Mouse (Mus musculus) left cerebral cortex, adult 18-20 months (tissue): ENCODE data around the gene Gramd1a. TPM values are rescaled to one million over a fixed set of nuclear protein-coding genes. Genes with fewer than 3 reads are reported as not detected.

Experiments
- DNase-seq, 2 experiments: peaks; one replicate each; pipeline ENCODE4 v3.0.0; 2021 to 2022; ENCODE audit warnings: low spot score in 2 of 2, mixed read lengths in 1 of 2
- total RNA-seq, 2 experiments: library from RNA; stranded (reverse); gene quantifications; 2 replicates each; pipeline ENCODE4 v1.2.3; 2021

Gene Gramd1a
- total RNA-seq, 2 experiments from 2014 or later, result 105 to 106 TPM

GRCm38 (mm10) chr7:31097583-31098248 lies 58.0 kb downstream of the Gramd1a start:
- peak; percentile 92 to 95 for DNase-seq

GRCm38 (mm10) chr7:31096892-31097564 lies 58.7 kb downstream of the Gramd1a start:
- no peak for DNase-seq

GRCm38 (mm10) chr7:31094774-31095501 lies 60.8 kb downstream of the Gramd1a start:
- no peak for DNase-seq

GRCm38 (mm10) chr7:31089721-31090120 lies 66.0 kb downstream of the Gramd1a start:
- no peak for DNase-seq

- DNase-seq, result no peak
Observed at GRCm38 (mm10) chr7:31088206-31088605, 67.5 kb downstream of the Gramd1a start.

GRCm38 (mm10) chr7:31087262-31087661 lies 68.4 kb downstream of the Gramd1a start:
- DNase-seq, result no peak

- DNase-seq, result no peak
Observed at GRCm38 (mm10) chr7:31086175-31086755, 69.4 kb downstream of the Gramd1a start.

GRCm38 (mm10) chr7:31085171-31085570 lies 70.5 kb downstream of the Gramd1a start:
- DNase-seq, result peak; percentile 26 to 30

GRCm38 (mm10) chr7:31084140-31084539 lies 71.6 kb downstream of the Gramd1a start:
- DNase-seq, result no peak

- DNase-seq, result peak in 1 of 2 experiments; percentile 28
Observed at GRCm38 (mm10) chr7:31082831-31083588, 72.7 kb downstream of the Gramd1a start.

- DNase-seq, result no peak
Observed at GRCm38 (mm10) chr7:31082106-31082505, 73.6 kb downstream of the Gramd1a start.

- no peak for DNase-seq
Observed at GRCm38 (mm10) chr7:31081106-31081505, 74.6 kb downstream of the Gramd1a start.

- DNase-seq, result no peak
Observed at GRCm38 (mm10) chr7:31080611-31081010, 75.1 kb downstream of the Gramd1a start.

Other genes starting within 250 kb of the Gramd1a start
- gene Mag, start 241.0 kb downstream of the Gramd1a start, total RNA-seq, result 100 to 1,000 TPM in 1 of 2 experiments, 10 to 100 TPM in 1; 91.4 to 101 TPM
- not detected for gene Hamp2, start 231.2 kb downstream of the Gramd1a start, total RNA-seq
- not detected for gene Hamp, start 211.9 kb downstream of the Gramd1a start, total RNA-seq
- 100 to 1,000 TPM; 123 to 124 TPM for gene Usf2, start 199.1 kb downstream of the Gramd1a start, total RNA-seq
- 10 to 100 TPM in 1 of 2 experiments, 1 to 10 TPM in 1; 8.2 to 10.7 TPM for gene Lsr, start 182.4 kb downstream of the Gramd1a start, total RNA-seq
- under 1 TPM in 1 of 2 experiments, not detected in 1; 0.28 TPM for gene Fam187b, start 182.1 kb downstream of the Gramd1a start, total RNA-seq
- 10 to 100 TPM; 35.5 to 36.7 TPM for gene Fxyd5, start 113.4 kb downstream of the Gramd1a start, total RNA-seq
- 100 to 1,000 TPM; 148 to 187 TPM for gene Fxyd7, start 104.4 kb downstream of the Gramd1a start, total RNA-seq
- gene Fxyd1, start 98.7 kb downstream of the Gramd1a start, total RNA-seq, result 10 to 100 TPM; 74.1 to 90.2 TPM
- gene Lgi4, start 96.6 kb downstream of the Gramd1a start, total RNA-seq, result 10 to 100 TPM; 32.9 to 35.9 TPM
- gene Fxyd3, start 79.2 kb downstream of the Gramd1a start, total RNA-seq, result 1 to 10 TPM in 1 of 2 experiments, not detected in 1; 1.2 TPM
- 1 to 10 TPM; 4.6 to 4.8 TPM for gene Hpn, start 40.6 kb downstream of the Gramd1a start, total RNA-seq
- gene Scn1b, start 28.9 kb downstream of the Gramd1a start, total RNA-seq, result 100 to 1,000 TPM; 805 to 862 TPM
- gene Scgb2b2, start 134.6 kb upstream of the Gramd1a start, total RNA-seq, result not detected
- gene Scgb1b2, start 135.9 kb upstream of the Gramd1a start, total RNA-seq, result not detected
- not detected for gene Scgb2b3, start 206.2 kb upstream of the Gramd1a start, total RNA-seq
- not detected for gene Scgb1b3, start 219.7 kb upstream of the Gramd1a start, total RNA-seq